Mouse (Mus musculus) lung, postnatal 36 days (tissue): ENCODE measurements around the gene Dock2.

ENCODE experiments used
- DNase-seq: peaks from one replicate; pipeline ENCODE4 v3.0.0; 2022; ENCODE audit warnings: mixed read lengths

Gene Dock2

DNA sequence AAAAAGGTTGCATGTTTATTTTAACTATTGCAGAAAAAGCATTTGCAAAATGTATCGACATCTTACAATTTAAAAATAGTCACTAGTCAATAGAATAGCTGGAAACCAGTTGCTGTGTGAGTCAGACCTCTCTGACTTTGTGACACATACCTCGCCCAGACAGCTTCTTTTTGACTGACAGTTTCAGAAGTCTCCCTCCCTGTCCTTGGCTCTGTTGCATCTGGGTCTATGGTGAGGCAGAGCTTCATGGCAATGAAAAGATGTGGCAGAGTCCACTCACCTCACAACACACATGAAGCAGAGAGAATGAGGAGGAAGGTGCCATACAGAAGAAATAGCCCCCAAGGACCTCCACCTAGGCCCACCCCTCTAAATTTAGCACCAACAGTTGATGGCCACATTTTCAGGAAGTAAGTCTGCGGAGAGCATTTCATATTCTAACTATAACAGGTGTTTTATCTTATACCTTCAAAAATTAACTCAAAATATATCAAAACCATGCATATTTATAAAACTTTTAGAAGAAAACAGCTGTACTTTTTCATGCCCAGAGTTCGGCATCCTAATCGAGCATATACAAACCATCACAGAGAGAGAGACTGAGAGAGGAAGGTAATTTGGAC, 19.8 kb downstream of the Dock2 start:
- DNase-seq, result no peak

GRCm38 (mm10) chr11:34762570-34763127, 21.0 kb downstream of the Dock2 start:
- no peak for DNase-seq

DNA sequence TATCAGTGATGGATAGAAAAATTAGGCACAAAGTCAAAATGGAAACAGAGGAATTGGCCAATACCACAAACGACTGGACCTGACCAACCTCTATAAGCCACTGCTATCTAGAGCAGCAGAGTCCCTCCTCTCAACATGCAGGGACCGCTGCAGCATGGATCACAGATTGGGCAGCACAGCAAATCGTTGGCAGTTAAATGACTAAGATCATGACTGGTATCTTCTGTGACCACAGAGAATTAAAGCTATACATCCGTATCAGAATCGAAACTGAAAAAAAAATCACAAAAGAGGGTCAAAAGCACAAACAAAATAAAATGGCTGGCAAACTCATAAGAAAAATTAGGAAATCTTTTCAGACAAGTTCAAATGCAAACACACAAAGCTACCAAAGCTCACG, 21.6 kb downstream of the Dock2 start:
- no peak for DNase-seq

DNA sequence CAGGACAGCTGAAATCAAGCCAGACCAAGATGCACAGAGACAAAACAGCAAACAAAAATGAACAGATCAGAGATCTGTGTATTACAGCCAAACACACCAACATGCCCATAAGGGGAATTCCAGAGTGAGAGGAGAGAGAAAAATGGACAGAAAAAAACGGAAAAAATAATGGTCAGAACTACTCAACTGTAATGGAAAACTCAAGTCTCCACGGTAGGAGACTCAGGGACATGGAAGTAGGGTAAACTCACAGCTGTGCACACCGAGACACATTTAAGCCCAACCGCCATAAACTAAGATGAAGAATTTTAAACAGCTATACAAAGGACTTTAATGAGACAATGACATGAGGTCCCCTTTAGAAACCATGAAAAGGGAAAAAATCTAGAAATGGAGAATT, 24.1 kb downstream of the Dock2 start:
- no peak for DNase-seq

DNA sequence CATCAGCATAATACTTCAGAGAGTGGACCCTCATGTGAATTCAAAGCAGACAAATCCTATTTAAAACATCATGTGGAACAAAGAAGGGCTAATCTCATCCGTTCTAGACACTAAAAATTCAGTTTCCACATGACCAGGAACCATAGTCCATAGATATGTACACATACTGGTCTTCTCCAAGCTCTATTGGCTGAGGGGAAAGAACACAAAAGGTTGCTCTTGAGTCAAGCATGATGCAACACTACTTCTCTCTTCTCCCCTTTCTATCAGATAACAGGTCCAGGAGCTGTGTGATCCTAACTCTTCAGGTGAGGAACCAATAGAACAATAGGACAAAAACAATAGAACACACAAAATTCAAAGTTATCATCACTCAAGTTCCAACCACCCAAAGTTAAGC, 42.6 kb downstream of the Dock2 start:
- no peak for DNase-seq

GRCm38 (mm10) chr11:34739816-34740215, 43.9 kb downstream of the Dock2 start:
- DNase-seq, result no peak

GRCm38 (mm10) chr11:34738945-34739344, 44.7 kb downstream of the Dock2 start:
- DNase-seq, result no peak

DNA sequence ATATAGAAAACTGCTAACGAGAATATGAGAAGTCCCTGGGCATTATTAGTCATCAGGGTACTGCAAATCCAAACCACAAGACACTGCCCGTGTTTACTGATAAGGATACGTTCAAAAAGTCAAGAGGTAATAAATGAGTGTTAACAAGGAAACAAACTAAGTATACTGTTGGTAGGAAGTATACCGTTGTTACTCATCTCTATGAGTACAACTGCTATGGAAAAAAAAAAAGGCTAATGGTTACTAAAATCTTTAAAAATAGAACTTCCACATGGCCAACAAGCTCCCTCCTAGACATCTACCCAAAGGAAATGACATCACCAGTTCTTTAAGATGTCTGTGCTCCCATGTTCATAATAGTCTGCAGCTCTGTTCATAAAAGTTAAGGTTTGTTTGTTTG, 46.5 kb downstream of the Dock2 start:
- no peak for DNase-seq

- no peak for DNase-seq
Measured at GRCm38 (mm10) chr11:34734033-34734432, 49.7 kb downstream of the Dock2 start.

DNA sequence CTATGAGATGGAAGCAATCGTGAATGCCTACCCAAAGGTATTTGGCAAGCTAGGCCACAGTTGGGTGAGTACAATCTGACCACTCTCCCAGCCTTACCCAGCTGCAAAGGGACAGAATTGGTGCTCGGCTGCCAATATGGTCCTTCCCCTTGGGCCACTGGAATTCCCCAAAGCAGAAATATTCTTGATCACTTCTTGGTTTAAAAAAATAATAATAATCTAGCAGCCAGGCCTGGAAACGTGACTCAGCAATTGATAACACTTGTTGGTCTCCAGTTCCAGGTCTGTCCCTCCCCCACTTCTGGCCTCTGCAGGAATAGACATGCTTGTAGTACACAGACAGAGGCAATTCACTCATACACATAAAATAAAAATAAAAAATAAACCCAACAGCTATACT, 56.2 kb downstream of the Dock2 start:
- DNase-seq, result no peak

GRCm38 (mm10) chr11:34726699-34727347, 56.9 kb downstream of the Dock2 start:
- DNase-seq, result no peak

GRCm38 (mm10) chr11:34713360-34713759, 70.3 kb downstream of the Dock2 start:
- DNase-seq, result no peak

DNA sequence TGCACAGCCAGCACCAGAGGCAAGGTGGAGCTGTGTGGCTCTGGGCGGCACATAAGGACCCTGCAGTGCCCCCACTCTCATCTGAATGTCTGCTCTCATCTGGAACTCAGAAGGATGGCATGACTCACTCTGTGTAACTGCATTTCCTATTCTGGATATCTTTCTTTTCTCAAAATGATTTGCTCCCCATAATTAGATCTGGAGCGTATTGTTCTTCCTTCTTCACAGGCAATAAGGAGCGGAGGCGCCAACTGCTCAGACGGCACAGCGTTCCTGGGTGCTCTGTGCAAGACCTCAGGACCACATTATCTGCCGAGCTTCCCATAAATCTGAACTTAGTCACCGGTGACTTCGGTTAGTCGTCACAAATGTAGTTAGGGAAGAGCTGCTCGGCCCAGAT, 75.4 kb downstream of the Dock2 start:
- DNase-seq, result no peak

GRCm38 (mm10) chr11:34707360-34707759, 76.3 kb downstream of the Dock2 start:
- no peak for DNase-seq

GRCm38 (mm10) chr11:34705108-34705446, 78.6 kb downstream of the Dock2 start:
- DNase-seq, result no peak

DNA sequence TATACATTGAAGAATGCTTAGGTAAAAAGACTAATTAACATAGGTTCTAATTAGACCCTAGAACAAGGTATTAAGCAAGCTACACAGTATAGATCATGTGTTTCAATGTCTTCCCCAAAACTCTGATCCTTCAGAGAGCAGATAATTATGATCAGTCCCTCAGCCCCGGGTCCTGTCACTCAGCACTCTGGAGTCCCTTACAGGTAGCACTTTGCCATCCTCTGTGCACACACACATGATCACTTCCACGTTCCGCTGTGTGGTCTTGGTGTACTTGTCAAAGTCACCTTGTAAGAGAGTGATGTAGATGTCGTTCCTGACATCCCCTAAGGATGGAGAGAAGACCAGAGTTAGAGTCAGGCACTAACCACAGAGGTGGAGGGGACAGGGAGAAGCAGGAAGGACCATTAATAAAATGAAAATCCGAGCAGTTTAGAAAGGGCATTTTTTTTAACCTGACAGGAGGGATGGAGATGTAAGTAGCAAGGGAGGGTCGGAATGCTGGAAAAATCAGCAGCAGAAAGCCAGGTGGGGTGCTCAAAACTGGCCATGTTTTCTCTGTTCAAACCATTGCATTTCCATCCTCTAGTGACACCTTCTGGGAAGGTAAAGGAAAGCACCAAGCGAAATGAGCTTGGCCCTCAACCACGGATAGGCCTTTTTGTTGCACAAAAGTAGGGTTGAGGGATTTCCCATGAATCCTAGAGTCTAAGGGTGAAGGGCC, 79.1 kb downstream of the Dock2 start:
- DNase-seq, result no peak

DNA sequence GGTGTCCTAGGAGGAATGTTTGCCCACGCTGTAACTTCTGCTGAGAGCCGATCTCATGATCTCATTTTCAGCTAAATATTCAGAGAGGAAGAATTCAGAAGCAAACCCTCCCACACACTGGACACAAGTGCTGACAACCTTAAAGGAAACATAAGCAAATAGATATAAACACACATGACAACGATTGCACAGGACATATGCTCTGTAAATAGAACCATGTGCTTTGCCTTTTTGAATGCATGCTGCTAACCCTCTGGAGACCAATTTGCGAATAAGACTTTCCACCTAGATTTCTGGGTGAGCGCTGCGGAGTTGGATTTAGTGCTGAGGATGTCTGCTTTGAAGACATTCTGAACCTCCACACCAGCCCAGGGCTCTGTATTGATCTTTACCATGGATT, 79.8 kb downstream of the Dock2 start:
- no peak for DNase-seq

- DNase-seq, result no peak
Measured at GRCm38 (mm10) chr11:34681790-34682189, 101.9 kb downstream of the Dock2 start.

GRCm38 (mm10) chr11:34544631-34545030, 239.1 kb downstream of the Dock2 start:
- no peak for DNase-seq

GRCm38 (mm10) chr11:34532131-34532530, 251.6 kb downstream of the Dock2 start:
- no peak for DNase-seq

GRCm38 (mm10) chr11:34530971-34531370, 252.7 kb downstream of the Dock2 start:
- DNase-seq, result no peak

- no peak for DNase-seq
Measured at GRCm38 (mm10) chr11:34528006-34528405, 255.7 kb downstream of the Dock2 start.

- DNase-seq, result no peak
Measured at GRCm38 (mm10) chr11:34527238-34527637, 256.5 kb downstream of the Dock2 start.
